Mouse (Mus musculus) forebrain, embryonic 16.5 days (tissue): ENCODE results near the gene Naxd. TPM values are rescaled to one million over a fixed set of nuclear protein-coding genes. Genes with fewer than 3 reads are reported as not detected.

Experiments used
- polyA plus RNA-seq: library from polyadenylated mRNA; unstranded; fragments of >200 nt; fragmentation: Nextera tagmentation; extraction: Ambion mirVana; gene quantifications from 2 replicates; pipeline ENCODE4 v1.2.1, GENCODE M21; 2015

Gene Naxd
- polyA plus RNA-seq, 1 experiment from 2014 or later, result 168 TPM

Other genes starting within 250 kb of the Naxd start
- gene Col4a2, start 184.7 kb upstream of the Naxd start, polyA plus RNA-seq, result 29.1 and 35.3 TPM in 2 replicates
- gene Col4a1, start 184.7 kb upstream of the Naxd start, polyA plus RNA-seq, result 69.0 and 90.6 TPM in 2 replicates
- 0.63 and 0.77 TPM in 2 replicates for gene Rab20, start 18.8 kb upstream of the Naxd start, polyA plus RNA-seq
- gene Cars2, start 53.3 kb downstream of the Naxd start, polyA plus RNA-seq, result 29.1 and 34.1 TPM in 2 replicates
- 42.9 and 45.4 TPM in 2 replicates for gene Ing1, start 58.1 kb downstream of the Naxd start, polyA plus RNA-seq
- gene Ankrd10, start 138.3 kb downstream of the Naxd start, polyA plus RNA-seq, result 126 TPM in 2 replicates
- gene 1700016D06Rik, start 203.6 kb downstream of the Naxd start, polyA plus RNA-seq, result 0.32 TPM in 1 of 2 replicates, not detected in the other
- 71.0 and 77.3 TPM in 2 replicates for gene Arhgef7, start 230.2 kb downstream of the Naxd start, polyA plus RNA-seq